Mouse (Mus musculus) c-Kit-positive CD71-negative TER-119-negative erythroid progenitor cells, embryonic 14.5 days (primary cell): Measurements from ENCODE around the gene Acpp.

ENCODE experiments used
- DNase-seq: peaks from one replicate; pipeline ENCODE4 v3.0.0-alpha.2; 2013; ENCODE audit warnings: low read depth

Gene Acpp

DNA sequence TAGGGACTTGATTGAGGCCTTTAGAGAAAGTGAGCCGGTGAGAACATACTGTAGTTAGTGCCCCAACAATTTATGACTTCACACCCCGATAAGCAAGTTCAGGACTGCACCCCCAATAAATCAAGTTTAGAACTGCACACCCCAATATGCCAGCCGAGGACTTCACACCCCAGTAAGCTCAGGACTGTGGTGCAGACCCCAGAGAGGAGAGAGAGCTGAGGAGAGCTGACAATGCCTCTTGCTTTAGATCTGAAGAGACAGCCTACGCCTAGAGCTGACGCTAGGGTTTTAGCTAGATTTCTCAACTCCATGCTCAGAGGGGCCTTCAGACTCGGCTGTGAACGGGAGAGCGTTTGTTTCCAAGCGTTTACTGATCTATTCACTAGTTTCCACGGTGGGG is 32.7 kb downstream of the Acpp start:
- DNase-seq = no peak

GRCm38 (mm10) chr9:104304376-104304775 is 33.2 kb downstream of the Acpp start:
- DNase-seq = no peak

- DNase-seq = no peak
Observed at GRCm38 (mm10) chr9:104300569-104300968, 37.0 kb downstream of the Acpp start.

GRCm38 (mm10) chr9:104297041-104297440 is 40.5 kb downstream of the Acpp start:
- no peak for DNase-seq

DNA sequence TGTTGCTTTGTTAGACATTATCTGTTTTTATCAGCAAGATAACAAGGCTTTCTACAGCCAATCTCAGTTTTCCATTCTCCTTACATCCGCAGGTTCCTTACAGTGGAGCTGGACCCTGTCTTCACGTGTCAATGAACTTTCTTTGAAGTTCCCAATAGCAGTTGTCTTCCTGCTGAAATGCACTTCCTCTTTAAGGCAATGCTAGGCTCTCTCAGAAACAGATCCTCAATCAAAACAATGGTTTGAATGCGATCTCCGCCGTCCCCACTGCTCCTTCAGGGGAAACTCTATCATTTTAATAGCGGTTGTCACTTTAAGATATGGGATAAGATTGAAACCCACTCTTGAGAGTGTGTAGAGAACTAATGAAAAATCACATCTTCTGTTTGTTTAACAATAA is 52.6 kb downstream of the Acpp start:
- DNase-seq = no peak

DNA sequence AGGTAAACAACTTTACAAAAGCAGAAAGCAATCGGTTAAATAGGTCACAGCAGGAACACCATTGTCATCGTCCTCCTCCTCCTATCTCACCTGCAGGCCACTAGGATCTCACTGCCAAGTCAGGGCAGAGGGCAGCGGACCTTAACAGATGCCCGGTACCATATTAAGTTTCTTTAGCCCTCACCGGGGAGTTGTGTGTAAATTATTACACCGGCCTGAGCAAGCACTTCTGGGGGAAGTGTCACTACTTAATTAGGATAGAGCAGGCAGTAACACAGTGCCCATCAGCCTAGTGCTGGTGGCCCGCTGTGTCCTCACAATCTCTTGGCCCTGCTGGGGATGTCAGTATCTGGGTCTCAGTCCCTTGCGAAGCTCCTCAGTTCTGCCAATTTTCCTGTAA is 55.0 kb downstream of the Acpp start:
- DNase-seq = no peak

DNA sequence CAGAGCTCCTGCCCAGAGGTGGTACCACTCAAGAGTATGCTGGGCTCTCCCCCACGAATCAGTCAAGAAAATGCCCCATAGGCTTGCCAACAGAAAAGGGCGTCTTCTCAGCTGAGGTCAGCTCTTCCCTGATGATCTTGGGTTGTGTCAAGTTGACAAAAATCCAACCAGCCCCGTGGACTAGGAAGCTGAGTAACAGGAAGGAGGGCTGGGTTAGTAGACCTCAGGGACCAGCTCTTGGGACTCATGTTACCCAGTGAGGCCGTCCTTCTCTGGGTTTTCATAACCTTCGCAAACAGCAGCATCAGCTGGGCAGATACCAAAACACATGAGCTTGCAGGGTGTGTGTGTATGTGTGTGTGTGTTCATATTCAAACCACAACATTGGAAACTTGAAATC is 55.8 kb downstream of the Acpp start:
- no peak for DNase-seq

DNA sequence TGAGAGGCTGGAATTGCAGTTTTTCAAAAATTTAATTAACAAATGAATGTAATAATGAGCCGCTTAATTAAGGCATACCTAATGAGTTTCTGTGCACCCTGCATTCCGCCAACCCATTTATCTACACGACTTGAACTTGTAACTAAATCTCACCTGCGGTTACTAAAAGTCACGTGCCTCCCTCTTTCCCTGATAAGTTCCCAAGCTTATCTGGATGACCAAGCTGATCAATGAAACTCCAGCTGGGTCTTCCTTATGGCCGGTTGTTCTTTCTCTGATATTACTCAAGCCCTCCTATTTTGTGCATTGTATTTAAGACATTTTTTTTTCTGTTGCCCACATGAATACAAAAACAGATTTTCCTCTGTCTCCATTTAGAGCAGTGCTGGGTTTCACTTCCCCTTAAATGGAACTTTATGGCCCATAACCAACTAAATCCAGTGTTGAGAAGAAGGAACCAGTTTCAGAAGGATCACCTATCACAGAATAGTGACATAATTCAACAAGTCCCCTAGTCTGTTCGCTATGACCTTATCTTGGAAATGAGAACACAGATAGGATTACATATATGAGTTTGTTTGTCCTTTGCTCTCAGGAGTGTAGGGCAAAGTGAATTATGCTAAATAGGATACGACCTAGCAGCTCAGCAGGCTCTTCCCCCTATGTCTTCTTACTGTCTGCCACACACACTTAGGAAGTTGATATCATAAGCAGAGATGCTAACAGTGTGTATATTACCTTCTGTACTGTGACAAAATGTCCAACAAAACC is 56.6 kb downstream of the Acpp start:
- DNase-seq = peak; percentile 10

GRCm38 (mm10) chr9:104277528-104278162 is 59.9 kb downstream of the Acpp start:
- DNase-seq = peak; percentile 46

DNA sequence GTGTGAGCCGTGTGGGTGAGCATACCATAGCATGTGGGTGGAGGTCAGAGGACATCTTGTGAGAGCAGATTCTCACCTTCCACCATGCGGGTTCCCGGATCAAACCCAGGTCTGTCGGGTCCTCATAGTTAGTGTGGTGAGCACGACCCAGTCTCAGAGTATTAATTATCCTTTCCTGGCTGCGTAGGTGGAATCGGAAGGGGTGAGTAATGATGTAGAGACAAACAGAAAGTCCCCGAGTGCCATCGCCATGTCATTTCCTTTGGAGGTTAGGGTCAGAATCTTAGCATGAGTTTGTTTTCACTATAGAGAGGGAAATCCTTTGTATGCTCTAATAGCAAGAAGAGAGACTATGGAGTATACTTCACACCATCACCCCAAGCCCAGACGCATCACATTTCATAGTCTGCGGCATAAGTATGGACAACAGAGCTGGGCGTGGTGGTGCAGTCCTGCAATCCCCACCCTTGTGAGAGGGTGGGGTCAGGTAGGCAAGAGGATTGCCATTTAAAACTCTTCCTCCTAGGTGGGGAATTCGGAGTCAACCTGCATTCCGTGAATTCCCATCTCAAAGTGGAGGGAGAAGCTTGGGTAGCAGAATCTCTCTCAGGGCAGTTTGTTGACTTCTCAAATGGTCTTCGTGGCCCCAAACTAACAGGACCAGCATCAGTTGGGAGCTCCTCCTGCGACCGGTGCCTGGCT is 62.3 kb downstream of the Acpp start:
- DNase-seq = no peak

DNA sequence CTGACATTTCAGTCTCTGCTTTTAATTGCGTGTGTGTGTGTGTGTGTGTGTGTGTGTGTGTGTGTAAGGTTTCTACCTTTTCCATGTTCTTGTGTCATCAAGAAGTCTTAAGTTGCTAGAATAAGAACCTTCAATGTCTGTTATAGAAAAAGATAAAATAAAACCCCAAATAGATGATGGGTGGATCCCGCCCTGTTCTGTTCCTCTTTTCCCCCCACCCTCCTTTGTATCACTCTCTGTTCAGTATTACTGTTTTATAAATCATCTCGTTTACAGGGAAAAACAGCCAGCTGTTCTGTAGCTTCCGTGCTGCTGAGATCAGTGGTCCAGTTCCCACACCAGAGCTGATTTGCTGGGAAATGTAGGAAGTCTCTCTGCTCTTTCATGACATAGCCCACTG is 65.5 kb downstream of the Acpp start:
- no peak for DNase-seq

- no peak for DNase-seq
Observed at GRCm38 (mm10) chr9:104271642-104272041, 65.9 kb downstream of the Acpp start.

DNA sequence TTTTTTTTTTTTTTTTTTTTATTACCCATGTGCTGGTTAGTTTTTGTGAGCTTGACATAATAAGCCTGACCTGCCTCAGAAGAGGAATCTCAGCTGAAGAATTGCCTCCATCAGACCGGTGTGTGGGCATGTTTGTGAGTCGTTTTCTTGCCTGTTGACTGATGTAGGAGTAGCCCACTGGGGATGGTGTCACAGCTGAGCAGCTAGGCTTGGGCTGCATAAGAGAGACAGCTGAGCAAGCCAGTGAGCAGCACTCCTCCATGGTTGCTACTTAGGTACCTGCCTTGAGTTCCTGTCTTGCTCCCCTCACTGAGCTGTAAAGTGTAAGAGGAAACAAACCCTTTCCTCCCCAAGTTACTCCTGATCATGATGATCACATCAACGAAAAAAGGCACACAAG is 67.6 kb downstream of the Acpp start:
- no peak for DNase-seq

DNA sequence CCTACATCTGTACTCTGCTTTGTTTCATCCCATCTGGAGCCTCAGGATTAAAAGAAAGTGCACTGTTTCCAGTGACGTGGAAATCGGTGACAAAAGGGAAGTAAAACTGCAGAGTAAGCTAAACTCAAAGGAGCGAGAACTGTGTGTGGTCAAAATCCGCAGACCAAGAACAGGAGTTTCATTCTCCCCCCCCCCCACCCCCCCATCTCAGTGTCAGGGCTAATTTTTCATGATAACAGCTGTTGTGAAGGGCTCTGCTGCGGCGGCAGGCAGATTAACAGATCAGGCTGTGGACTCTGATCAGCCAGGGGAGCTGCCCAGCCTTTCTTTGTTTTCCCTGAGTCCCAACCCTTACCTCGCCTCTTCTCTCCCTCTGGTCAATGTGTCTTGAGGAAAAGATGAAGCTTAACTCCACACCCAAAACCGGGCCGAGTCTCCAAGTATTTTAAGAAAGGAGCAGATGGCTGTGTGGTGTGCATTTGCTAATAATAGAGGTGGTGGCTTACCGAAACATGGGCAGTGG is 68.1 kb downstream of the Acpp start:
- peak; percentile 24 for DNase-seq

DNA sequence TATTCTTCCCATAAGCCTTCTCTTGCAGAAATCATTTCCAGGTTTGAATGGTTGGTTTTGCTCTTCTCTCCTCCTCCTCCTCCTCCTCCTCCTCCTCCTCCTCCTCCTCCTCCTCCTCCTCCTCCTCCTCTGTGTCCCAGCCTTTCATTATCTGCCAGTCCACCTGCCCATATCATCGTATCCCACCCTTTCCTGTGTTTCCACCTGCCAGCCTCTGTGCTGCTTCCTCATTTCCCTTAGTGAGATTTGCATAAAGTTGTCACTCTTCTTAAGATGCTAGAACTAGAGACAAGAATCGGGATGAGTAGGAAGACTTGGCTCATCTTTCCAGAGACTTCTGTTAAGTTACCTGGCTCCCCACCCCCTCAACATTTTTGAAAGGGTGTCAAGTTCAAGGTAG is 73.0 kb downstream of the Acpp start:
- no peak for DNase-seq

DNA sequence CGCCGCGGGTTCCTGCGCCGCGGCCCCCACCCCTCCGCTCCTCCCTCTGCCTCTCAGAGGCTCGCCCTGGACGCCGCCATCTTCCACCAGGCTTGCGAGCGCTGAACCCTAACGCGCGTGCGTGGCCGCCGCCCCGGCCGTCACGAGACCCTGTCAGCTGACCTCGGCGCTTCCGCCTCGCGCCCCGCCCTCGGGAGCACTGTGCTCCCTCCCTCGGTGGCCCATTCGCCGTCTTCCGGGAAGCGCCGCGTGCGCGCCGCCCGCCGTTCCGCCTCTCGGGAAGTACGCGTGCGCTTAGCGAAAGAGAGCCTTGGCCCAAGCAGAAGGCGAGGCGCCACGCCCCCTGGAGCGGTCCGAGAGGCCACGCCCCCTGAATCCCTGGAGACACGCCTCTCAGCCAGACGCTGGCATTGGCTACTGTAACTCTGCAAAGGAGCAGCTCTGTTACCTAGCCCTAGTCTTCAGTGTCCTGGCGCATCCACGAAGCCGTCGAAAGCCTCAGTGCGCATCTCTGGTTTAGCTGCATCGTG is 74.7 kb downstream of the Acpp start, which contains the start of gene Dnajc13:
Gene Dnajc13, minus strand, starts transcription at position 108 of the 530 bp plus-strand sequence.
- DNase-seq = peak; percentile 89

- DNase-seq = no peak
Observed at GRCm38 (mm10) chr9:104262016-104262762, 75.4 kb downstream of the Acpp start.

DNA sequence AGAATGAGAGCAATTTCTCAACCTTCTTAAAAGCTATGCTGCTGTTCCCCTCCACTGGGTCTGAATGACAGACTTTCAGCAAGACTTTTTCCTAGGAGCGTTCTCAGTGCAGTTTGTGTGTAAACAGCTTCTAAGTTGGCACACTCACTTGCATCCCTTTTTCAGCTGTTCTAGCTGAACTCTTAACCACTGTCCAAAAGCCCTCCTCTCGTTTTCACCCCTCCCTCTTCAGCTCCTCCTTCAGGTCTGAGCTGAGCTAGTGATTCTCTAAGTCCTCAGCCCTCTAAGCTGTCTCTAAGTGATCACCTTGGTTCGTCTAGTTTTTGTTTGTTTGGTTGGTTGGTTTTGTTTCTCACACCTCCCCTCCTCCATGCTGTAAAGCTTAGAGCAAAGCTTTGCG is 77.2 kb downstream of the Acpp start:
- no peak for DNase-seq

DNA sequence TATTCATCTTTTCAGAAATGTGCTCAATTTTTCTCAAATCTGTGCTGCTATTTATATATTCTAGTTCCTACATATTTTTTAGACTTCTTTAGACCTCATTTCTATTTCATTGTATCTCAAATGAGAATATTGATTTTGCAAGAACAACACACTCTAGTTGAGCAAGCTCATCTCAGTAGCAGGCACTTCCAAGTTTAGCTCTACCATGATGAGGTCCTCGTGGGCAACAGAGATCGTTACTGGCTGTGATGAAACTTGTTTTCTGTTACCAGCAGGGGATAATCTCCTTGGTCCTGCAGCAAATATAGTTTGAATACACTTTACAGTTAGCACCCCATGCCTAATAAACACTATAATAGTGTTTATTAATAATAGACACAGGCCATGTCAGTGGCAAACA is 81.5 kb downstream of the Acpp start:
- DNase-seq = no peak

DNA sequence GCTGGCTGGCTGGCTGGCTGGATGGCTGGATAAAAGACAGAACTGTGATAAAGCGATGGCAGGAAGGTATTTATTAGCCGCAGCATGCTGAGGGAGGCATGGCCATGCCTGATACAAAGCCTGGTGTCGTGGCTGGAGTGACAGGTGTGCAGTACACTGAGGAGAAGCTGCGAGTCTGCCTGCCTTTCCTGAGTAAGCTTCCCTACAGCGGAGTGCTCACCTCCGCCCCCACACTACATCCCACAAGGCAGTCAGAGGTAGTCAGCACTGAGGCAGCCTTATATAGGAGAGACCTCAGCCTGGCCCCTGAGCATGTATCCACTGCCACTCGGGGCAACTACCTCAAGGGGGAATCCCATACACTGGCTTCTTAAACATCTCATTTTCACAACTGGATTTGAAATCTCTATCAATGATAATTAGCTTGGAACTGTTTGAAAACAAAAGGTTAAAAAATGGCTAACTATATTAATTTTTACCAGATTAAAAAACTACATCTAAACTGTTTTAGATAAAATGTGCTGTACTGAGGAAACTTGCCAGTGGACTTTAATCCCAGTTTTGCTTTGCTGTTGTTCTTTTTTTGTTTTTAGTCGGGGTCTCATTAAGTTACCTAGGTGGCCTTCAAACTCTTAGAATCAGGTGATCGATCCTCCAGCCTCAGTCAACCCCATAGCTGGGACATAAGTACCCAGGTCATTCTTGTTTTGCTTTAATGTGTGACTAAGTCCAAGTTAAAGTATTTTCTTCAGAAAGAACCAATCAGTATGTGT is 83.0 kb downstream of the Acpp start:
- DNase-seq = no peak

- DNase-seq = no peak
Observed at GRCm38 (mm10) chr9:104252637-104253036, 84.9 kb downstream of the Acpp start.
